Mouse (Mus musculus) stomach, postnatal 0 days (tissue): Measurements from ENCODE around the gene Gm49318.

ENCODE experiments used
- CTCF ChIP-seq: IDR thresholded peaks from 2 replicates; pipeline ENCODE4 v1.5.1; 2016; ENCODE audit warnings: antibody characterized with exemption, low read depth, mild to moderate bottlenecking, moderate library complexity
- EP300 ChIP-seq: optimal IDR thresholded peaks from 2 replicates; pipeline ENCODE3; 2016; ENCODE audit warnings: antibody characterized with exemption

DNA sequence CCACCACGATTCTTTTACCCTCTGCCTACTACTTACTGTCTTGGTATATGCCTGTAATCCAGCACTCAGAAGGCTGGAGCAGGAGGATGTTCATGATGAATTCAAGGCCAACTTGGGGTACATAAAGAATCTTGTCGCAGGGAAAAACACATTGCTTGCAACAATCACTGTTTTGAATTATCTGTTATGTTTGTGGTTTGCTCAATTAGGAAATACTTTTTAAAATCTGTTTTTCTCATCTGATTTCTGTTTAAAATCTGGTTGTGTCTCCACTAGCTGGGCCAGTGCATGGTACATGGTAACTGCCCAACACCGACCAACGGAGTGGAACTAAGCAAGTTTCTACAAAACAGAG is 13.6 kb upstream of the Gm49318 start:
- TF ChIP-seq EP300: no peak
- TF ChIP-seq CTCF: no peak
